Mouse (Mus musculus) kidney, postnatal 10 days (tissue): ENCODE measurements at regions not wholly inside any gene's neighbourhood (a gene's known extent, or its start where the extent isn't known, plus 50 kb on each side); places are given as distances from the start of the nearest gene placed in this dataset.

Experiments used
- DNase-seq: peaks from one replicate; pipeline ENCODE4 v3.0.0; 2021; ENCODE audit warnings: mixed read lengths

DNA sequence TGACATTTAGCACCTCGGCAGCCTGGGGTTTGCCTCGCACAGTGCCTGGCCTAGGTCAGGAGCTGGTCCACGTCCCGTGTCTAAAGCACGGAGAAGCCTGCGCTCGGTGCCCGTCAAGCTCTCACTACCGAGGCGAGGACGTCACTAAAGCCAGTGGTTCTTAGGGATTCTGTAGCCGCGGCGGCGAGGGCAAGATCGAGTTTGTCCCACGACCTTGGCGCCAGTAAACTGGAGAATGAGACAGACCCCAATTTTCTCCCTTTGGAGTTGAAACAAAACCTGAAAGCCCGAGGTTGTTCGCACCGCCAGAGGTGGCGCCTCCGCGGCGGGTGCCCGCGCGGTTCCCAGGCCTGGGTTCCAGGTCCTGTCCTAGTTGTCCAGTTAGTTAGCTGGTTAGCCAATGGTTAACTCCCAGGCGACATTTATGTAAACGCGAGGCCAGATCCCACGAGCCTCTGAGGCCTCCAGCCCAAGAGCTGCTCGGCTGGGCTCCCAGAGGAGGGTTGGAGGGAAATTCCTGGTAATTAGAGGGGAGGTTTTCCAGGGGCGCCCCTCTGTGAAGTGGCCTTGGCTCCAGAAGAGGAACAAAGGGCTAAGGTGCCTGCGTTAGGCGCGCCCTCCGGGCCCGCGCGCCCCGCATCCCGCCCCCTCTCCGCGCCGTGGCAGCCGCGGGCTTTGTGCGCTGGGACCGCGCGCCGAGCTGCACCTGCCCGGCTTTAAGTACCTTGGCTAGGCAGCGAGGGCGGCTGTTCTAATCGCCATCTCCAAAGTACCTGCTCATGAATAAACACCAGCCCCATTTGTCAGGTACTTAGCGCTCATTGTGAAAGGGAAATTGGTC, 74.0 kb downstream of the Rhcg start:
- no peak for DNase-seq

DNA sequence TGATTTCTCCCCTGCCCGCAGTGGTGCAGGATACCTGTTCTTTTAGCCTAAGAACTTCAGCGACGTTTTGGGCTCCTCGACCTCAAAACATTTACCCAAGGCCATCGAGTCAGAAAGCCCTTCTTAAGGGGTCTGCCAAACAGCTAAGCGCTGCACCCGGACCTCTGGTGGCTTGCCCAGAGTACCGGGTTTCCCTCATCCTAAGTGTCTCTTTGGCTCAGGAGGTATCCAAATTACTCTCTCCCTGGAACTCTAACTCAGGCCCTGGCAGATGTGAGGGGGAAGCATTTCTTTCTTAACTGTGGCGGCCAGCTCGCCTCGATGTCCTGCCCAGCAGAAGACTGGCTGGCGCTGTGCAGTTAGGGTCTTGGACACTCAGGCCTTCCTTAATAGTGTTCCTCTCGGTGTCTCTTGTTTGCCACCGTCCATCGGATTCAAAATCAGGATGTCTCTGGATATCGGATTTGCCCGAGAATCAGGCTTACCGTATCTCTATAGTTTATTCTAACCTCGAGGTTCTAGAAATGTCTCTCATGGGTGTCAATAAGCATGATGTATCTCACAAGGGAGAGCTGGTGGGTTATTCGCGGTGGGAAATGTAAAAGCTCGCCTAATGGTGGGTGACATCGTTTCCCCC, 75.0 kb downstream of the Rhcg start:
- DNase-seq: no peak

DNA sequence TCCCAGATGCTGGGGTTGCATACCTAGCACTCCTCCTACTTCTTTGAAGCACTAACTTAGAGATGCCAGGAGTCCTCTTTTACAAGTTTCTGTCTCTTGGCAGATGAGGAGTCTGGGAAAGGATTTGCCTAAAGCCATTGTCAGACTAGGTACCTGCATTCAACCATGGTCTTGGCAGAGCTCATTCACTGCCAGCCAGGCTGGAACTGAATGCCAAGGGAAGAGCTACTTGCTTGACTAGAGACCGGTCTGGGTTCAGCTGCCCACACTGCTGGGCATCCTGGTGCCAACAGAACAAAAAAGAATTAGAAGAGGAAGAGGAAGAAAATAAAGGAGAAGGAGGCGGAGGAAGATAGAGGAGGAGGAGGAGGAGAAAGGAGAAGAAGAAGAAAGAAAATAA, 74.1 kb upstream of the Polg start:
- DNase-seq: no peak

DNA sequence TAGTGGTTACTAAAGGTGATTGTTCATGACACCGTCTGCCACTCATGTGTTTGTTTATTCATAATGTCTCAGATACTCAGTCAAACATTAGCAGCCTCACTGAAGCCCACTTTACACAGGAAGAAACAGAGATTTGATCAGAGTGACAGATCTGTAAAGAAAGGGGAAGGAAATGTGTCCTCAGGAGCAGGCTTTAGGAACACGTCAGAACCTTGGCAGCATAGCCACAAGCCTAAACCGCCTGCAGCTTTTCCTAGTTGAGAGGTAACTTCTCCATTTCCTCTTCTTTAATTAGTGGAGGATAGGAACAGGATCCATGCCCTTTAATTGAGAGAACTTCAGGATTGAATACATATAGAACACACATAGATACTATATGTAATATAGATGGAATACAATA, 73.3 kb upstream of the Polg start:
- no peak for DNase-seq

DNA sequence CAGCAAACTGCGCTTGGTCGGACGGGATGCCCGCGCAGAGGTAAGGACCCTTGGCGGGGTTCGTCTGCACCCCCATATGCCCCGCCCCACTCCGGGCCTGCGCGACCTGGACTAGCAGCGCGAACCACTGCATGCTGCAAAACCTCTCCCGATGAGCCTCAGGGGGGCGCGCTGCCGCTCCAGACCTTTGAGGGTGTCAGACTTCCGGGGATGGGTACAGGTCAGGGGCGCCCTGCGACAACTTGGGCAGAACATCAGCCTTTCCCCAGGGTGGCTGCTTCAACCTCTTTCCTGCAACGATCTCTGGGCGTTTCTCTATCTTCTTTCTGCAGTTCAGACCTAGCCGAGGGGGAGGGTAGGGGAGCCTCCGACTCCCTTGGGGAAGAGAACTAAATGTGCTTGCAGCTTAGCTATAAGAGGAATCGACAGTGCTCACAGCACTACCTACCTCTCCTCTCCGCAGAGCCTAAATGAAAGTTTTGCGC, 70.0 kb upstream of the Polg start:
- DNase-seq: no peak

DNA sequence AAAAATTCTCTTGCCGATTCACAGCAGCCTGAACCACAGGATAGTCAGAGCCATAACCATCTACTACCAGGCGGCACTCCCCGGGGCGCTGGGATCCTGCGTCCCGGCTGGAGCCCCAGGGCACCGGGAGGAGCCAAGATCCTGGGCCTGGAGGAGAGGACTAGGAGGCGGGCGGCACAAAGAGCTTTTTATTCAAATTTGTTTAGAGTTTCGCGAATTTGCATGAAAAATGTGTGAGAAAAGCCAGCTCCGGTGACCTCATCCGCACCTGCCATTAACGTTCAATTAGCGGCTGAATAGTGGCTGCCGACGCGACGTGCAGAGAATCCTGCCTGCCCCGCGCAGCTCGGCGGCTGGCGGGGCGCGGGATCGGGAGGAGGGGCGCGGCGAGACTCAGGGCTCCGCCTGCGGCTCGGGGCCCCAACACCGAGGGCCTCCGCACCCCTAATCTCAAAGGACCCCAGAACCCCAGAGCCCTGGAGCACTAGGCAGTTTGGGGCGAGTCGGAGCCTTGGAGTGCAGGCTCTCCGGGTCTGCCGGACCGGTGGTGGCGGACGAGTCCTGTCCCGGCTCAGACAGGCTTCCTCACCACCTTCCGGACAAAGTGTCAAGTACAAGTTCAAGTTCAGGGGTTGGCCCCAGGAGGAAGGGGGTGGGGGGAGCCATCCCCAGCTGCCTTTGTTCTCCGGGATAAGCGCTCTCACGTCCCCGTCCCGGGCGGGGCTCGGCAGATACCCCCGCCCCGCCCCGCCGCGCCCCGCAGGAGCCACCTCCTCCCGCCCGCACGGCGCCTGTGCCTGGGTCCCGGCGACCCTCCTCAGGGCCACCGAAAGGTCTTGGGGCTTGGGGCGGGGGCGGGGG, 69.3 kb upstream of the Polg start:
- peak; percentile 46 for DNase-seq

DNA sequence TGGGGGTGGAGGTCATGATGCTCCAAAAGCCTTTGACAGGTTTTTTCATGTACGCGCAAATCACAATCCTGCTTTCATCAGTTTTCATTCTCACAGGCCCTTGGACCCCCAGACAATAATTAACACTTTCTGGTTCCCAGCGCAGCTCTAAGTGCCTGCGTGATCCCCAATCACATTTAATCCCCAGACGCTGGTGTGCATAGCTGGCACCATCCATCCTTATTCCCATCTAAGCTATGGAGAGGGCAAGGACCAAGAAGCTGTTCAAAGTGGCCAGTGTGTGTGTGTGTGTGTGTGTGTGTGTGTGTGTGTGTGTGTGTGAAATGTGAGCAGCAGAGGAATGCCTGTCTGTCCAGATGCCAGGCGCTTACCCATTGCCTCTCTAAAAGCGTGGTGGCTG, 68.7 kb upstream of the Polg start:
- DNase-seq: no peak

DNA sequence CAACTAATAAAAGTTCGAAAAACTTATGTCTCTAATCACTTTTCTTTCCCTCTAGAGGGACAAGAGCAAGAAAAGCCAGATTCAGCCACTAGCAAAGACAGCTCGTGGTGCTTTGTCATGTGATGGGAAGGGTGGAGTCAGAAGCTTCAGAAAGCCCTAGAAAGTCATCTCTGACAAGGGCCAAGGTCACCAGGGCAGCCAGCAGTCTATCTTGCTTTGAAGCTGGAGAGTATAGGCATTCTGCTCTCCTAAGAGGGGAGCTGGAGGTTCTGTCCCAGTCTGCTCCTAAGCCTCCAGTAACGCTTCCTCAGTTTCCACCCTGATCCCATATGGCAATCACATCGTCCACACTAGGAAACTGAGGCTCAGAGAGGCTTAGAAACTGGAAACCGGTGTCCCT, 68.2 kb upstream of the Polg start:
- DNase-seq: no peak

DNA sequence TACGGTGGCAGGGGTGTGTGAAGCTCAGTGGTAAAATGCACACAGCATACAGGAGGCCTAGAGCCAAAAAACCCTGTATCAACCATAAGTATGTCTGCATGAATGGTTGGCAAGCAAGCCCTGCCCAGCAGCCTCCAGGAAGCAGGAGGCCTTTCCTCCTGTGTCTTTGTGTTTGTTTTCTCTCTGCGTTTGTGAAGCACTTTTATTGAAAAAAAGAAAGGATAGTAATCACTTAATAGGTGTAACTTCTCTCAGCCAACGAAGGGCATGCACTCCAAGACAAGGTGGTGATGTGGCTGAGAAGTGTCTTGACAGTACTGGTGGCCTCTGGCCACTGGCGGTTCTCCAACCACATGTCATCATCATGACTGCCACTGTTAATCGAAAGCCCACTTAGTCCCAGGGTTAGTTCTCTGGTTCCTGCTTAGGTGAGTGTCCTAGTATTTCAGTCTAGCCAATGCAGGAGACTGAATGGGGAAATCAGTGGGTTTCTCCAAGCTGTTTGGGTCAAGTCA, 66.5 kb upstream of the Polg start:
- no peak for DNase-seq

DNA sequence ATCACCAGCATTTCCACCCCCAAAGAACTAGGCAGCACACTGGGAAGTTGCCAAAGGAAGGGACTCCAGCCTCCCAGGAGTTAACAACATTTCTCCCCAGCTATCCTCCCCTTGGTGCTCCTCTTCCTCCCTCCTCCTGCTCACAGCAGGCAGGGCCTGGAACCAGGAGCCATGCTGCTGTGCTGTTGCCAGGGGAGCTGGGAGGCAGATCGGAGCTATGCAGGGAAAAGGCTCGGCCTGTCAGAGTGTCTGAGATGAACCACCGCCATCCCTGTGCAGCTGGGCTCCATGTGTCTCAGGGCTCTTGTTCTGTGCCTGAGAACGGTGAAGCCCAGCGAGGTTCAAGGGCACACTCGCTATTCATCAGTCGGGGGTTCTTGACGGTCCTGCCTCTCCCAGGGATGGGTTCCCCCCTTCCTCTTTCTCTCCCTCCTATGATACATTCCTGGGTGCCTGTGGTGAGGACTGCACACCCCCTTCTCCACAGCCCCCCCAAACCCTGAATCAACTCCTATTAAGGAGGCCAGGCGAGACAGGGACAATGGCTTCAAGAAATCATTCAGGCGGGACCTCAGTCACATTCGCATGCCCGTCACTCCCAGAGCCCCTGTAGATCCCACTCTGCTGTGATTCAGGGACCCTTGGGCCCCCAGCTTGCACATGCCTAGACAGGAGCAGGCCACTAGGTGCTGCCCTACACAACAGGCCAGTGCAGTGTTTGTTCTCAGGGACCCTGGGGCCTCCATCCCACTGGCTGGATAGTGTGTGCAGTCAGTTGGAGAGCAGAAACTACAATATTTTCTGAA, 65.6 kb upstream of the Polg start:
- DNase-seq: no peak

DNA sequence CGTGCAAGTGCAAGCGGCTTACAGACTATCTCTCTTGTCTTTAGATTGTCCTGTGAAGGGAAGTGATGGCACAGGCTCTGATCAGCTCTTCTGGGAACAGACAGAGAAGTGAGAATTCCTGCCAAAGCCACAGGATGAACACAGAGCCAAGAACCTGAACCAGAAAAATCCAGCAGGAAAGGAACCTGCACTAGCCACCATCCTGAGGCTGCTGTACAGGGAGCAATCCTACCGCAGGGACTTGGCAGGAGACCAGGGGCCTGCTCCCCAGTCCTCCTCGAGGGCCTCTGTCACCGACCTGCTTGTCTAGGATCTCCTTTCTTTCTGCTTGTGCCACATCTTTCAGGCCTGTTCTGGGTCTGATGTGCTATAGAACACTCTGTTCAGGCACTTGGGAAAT, 65.0 kb upstream of the Polg start:
- DNase-seq: no peak

DNA sequence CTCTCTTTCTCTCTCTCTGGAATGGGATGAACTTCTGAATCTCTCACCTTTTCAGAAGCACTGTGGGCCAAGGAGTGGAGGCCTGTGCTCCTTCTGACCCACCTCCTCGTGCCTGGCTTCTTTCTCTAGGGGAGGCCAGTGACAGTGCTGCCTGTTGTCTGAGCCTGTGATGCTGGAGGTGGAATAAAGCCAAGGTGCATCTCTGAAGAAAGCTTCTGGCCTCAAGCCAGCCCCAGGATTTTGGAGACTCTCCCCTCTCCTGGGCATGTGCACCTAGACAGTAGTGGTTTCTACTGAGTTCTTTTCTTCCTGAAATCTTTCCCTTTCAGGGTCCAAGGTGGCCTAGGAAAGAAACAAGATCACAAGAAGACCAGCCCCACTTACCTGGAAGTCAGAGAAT, 63.3 kb upstream of the Polg start:
- no peak for DNase-seq

DNA sequence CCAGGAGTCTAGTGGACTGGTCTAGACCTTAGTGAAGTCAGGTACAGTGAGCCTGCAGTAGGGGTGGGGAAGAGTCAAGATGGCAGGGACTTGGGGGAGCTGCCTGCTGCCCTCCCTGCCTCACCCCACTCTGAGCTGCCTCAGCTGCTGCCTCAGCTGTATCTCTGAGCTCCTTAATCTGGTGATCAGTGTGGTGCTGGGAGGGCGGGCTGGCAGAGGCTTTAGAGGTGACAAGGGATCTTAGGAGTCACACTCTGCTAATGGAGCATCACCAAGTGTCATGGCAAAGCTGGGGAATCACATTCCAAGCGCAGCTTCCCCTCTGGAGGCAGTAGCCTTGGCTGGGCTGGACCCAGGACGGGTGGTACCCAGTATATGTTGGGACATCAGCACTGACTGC, 61.8 kb upstream of the Polg start:
- no peak for DNase-seq

DNA sequence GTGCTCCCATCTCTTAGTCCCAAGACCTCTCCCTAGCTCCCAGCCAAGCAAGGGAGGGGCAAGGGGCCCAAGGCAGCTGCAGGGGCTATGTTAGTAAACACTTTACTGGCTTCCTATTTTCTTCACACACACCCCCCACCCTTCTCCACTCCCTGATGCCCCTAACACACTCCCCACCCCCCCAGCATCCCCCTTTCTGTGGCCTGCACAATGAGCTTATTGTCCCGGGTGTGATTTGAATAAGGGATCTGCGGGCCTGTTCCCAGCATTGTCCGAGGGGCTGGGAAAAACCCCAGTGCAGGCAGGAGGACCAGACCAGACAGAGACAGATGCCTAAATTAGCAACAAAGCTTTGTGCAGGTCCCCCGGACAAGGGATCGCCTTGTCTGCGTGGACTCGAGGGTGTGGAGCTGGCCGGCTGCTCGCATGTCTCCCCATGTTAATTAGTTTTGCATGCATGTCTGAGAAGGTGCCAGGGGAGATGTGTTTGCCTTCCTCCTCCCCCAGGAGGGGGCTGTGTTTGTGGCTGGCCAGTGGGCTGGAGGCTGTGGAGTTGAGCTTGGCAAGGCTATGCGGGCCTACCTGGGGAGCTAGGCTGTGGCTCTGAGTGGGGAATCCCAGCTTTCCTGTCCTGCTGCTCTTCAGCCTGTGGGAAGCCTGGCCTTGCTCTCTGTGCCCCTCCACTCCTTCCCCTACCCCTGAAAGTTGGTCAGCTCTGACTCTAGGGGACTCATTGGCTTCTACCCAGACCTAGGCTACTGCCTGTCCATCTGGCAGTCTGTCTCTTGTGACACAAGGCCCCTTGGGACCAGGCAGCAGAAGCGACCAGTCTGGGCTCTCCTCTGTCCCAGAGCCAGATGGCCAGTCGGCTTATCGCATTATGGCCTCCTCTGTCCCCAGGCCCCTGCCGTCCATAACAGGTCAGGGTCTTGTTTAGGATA, 59.8 kb upstream of the Polg start:
- DNase-seq: no peak

DNA sequence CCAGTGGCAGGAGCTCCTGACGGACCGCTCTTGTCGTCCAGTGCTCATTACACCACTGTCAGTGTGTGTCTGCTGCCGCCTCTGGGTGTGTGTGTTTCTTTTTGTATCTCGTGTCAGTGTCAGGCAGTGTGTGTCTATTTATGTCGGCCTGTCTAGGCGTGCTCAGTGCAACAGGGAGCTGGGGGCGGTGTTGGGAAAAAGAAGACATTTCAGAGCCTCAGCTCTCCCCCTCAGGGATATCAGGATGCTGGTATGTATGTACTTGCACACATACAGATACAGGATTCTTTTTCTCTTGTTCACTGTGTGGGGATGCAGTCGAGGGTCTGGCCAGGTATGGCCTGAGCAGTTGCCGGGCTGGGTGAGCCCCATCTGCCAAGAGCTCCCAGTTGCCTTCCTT, 58.8 kb upstream of the Polg start:
- no peak for DNase-seq

DNA sequence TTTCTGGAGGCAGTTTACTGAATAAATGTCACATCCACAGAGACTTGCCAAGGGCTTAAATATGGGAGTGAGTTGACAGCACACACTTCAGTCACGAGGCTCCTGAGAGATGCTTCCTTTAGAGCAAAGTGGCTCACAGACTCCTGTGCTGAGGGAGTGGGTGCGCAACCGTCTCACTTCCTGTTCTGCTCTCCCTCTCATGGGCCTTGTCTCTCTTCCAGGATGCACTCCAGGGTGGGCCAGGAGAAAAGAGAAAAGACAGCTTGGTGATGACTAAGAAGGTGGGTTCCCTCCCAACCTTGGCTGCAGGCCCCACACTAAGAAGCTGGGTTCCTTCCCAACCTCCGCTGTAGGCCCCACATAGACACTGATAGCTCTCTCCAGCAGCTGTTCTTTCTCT, 57.5 kb upstream of the Polg start:
- no peak for DNase-seq

DNA sequence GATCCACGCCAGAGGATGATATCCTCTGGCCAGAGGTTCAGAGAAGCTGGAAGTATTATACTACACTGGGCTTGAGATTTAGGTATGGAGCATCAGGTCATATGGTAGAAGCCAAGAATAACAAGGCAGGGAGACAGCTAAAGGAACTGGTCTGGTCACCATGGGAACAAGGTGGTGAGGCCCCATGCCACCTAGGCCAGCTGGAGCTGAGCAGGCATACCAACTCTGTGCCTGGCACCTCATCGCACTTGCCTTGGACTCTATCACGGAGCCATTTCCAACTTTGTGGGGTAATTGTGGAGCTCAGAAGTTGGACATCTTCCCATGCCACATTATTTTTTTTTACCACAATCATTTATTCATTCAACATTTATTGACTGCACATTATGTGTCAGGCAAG, 55.9 kb upstream of the Polg start:
- no peak for DNase-seq

DNA sequence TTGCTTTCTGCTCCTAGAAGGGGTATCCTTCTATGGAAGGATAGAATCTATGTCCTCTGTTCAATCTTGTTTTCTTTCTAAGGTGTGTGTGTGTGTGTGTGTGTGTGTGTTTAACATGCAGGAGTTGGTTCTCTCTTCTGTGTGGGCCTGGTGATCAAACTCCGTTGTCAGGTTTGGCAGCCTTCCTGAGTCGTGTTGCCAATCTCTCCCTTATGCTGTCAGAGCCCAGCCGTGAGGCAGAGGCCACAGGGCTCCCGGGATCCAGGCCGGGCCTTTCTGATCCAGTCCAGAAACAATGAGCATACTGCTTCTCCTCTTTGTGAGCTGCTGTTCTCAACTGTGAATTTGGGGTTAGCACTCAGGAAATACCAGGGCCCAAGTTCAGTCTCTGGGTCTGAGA, 55.1 kb upstream of the Polg start:
- DNase-seq: no peak

DNA sequence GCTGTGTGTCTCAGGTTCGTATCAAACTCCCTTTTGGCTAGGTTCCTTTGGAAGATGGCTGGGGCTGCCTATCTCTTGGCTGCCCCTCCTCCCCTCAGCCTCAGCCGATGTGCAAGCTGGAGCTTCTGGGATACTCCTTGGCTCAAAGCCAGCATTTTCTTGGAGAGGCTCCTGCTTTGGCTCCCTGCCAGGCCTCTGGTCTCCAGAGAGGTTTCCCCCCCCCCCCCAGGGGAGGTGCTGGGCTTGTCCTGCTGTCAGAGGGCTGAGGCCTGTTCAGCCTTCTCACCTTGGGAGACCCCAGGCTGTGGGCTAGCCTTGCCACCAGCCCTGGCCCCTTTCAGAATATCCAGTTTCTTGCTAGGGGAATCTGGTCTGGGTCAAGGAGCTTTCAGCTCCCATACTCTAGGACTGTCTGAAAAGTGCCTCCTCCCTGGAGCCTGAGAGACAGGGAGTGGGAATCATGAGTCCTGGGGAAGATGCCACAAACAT, 54.1 kb upstream of the Polg start:
- peak; percentile 79 for DNase-seq

DNA sequence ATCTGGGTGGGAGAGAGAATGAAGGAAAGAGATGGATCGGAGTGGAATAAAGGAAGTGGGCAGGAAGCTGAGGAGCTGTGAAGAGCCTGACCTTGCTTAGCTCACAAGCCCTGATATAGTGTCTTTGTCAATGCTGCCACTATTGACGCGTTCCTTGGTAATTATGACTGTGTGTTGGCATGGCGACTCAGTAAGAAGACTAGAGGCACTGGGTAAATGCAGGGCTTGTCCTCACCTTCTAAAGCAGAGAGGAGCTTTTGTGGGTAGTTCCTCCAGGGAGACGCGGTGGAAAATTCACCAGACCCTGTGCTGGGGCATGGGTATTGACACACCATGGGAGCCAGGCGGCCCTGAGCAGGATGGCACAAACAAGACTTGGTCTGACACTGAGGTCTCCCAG, 52.8 kb upstream of the Polg start:
- DNase-seq: no peak
